Mouse (Mus musculus): Measurements from ENCODE around the gene Dapk3. TPM values are rescaled to one million over a fixed set of nuclear protein-coding genes. Genes with fewer than 3 reads are reported as not detected.

Gene Dapk3
- 62.3 TPM for total RNA-seq (2023)

DNA sequence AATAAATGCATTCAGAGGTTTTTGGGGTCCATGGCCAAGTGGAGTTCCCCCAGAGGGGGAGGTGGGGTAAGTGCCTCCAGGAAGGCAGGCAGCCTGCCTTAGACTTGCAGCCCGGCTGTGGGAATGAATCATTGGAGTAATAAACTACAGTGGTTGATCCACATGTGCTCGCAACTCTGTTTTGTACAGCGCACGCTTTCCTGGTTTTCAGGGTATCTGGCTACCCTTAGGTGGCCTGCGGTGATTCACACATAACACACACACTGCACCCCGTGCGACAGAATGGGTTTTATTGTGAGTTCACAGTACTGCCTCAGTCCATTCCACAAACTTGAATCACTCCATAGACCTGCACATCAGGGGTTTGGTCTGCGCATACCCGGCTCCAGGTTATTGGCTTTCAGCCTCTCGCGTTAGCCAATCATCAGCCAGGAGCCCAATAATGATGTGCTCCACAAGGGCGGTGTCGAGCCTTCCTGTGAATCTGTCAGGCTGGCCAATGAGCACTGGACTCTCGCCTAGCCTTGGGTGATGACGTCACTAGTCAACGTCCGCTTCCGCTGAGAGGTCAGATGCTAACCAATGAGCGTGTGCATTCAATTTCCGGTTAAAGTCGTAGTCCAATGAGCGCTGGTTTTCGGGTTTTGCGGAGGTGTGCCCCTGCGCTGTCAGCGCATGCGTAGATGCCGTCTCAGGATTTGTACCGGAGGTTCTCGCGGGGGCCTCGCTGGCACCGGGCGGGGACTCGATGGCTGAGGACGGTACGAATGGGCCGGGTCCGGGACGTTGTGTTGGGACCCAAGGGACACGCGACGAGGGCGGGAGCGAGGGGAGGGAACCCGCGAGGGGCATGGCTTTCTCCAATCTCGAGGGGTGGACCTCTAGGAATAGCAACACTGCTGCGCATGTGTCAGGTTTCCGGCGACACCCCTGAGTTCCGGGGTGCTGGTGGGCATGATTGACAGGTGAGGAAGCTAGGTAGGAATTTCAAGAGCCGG lies at the start of gene Dapk3:
TSS of gene Dapk3 (plus strand) at position 670 of the 998 bp plus-strand sequence.

DNA sequence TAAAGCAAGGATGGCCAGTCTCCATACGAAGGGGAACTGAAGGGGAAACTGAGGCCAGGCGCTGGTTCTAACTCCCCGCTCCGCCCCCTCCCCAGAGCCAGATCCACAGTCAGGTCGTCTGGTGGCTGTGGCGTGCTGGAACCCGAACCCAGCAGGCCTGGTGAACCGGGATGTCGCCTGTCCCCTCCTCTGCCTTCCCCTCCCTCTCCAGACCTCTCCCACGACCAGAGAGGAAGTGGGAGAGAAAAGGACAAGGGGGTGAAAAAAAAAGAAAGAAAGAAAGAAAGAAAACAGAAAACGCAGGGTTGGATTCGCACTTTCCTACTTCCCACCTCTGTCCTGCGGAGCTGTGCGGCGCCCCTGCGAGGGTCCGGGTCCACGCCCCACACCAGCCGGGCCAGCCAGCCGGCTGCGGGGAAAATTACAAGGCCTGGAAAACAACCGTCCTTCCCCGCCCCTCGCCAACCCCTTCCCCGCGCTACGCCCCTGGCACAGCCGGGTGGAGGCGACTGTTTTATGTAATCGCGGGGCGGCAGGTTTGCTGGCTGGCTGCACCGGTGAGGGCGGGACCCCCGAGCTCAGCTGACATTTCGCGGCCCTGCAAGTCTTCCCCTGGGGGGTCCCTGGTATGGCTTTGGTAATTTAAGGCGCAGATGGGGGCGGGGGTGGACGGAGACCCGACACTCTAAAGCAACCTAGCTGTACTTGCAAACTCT lies 47.7 kb upstream of the Dapk3 start, which contains the start of gene Zbtb7a:
TSS of gene Zbtb7a (plus strand) at position 255 of the 716 bp plus-strand sequence.

DNA sequence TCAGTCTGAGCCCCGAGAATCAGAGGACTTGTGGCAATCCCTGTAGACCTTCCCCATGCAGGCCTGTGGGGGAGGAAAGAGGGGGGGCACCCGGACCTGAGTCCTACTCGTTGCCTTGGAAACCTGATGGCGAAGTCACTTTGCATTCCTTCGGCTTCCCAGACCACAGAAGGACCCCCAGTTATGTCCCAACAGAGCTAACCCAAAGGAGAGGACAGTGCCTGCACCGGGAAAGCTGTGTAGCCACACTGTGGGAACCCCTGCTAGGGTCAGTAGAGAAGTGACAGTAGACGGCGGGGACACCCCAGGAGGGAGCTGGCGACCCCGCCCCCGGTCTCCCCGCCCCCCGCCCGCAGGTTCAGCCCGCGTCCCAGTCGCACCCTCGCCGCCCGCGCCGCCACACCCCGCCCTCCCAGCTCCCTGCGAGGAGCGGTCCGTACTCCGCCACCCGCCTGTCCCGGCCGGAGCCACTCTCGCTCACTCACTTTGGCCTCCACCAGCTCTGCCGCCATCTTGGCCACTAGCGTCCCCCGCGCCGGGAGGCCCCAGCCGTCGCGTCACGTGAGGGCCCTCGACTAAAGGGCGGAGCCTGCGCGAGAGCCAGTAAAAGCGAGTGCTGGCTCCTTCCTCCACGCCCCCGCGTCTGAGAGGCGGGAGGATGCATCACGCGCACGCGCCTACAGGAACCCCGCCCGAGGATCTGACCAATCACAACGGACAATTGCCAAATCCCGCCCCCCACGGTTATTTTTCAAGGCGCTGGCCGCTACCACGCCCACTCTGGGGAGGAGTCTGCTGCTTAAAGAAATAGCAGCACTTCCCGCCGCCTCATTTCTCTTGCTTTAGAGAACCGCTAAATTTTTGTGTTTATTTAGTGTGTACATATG lies 15.4 kb upstream of the Dapk3 start, which contains the start of gene Pias4:
TSS of gene Pias4 (minus strand) at position 724 of the 887 bp plus-strand sequence.

DNA sequence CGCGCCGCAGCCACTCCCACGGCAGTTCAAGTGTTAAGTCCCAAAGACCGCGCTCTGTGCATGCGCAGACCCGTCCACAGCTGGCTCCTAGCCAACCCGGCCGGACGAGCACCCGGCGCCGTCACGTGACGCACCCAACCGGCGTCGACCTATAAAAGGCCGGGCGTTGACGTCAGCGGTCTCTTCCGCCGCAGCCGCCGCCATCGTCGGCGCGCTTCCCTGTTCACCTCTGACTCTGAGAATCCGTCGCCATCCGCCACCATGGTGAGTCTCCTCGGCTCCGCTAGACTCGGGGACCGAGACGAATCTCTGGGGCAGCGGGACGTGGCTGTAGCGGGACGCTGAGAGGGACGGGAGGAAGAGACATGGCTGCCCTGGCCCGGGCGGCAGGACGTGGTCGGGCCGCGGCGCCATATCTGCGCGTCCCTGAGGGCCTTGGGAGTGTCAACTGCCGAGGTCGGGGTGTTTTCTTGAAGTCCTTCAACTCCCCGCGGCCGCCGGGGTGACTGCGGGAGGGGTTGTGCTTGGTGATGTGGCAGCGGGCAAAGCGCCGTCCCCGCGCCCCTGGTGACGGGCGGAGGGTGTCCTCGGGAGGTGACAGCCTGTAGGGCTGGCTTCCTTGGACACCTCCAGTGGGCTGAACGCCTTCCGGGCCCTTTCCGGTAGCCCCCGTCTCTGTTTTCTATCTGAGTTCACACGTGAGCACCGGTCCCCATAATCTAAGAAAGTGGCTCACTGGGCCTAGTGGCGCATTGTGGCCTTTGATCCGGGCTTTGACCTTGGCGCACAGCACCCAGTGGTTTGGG lies 6.1 kb upstream of the Dapk3 start, which contains the start of gene Eef2:
TSS of gene Eef2 (plus strand) at position 166 of the 806 bp plus-strand sequence.

DNA sequence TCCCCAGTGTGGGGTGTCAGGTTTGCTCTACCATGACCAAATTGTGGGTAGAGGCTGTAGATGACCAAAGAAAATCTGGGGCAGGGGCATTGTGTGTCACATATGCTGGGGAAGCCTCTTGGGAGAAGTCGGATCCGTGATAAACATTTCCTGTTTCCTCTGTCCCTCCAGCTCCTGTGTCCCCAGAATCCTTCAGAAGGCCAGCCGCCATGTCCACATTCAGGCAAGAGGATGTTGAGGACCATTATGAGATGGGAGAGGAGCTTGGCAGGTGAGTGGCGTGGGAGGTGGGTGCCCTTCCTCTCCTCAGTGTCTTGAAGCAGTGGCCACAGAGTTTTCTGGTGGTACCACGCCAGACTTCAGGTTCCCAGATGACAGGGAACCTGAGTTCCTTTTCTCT lies 1.0 kb downstream of the Dapk3 start, which contains the start of gene 4930442H23Rik:
TSS of gene 4930442H23Rik (minus strand) at position 45 of the 400 bp plus-strand sequence.

DNA sequence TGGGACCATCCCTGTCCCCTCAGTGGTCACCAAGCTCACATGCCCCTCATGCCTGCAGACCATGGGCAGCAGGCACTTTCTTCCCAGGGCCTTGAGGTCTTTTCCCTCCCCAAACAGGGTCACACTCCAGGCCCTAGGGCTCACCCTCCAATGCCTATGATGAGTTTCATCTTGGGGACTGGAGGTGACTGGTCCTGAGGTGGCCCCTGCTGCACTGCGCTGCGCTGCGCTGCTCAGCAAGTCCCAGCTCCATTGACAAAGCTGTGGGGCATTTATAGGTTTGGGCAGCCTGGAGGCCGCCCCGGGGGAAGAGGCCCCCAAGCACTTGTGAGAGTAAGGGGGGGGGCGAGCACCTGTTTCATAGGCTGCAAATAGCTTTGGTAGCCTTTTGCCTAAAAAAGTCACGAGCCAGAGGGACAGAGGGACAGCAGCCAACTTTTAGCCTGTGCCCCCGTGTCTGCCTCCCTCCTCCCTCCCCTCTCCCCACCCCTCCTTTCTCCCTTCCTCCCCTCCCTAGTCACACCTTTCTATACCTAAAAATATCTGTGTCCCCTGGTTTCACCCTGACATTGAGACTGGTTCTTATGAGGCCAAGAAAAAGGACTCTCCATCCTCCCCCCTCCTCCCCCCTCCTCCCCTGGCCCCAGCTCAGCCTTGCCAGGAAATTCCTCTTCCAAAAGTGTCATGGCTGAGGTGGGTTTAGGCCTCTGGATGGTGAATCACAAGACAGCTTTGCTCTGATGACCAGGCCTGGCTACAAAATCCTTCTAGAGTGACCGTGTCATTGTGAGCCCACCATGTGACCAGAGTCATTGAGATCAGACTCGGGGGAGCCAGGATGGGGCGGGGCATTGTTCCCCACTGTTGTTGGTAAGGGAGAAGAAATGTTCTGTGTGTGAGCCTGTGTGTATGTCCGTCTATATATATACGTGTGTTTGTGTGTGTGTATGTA lies 19.3 kb downstream of the Dapk3 start, which contains the start of gene Nmrk2:
TSS of gene Nmrk2 (minus strand) at position 245 of the 952 bp plus-strand sequence.

DNA sequence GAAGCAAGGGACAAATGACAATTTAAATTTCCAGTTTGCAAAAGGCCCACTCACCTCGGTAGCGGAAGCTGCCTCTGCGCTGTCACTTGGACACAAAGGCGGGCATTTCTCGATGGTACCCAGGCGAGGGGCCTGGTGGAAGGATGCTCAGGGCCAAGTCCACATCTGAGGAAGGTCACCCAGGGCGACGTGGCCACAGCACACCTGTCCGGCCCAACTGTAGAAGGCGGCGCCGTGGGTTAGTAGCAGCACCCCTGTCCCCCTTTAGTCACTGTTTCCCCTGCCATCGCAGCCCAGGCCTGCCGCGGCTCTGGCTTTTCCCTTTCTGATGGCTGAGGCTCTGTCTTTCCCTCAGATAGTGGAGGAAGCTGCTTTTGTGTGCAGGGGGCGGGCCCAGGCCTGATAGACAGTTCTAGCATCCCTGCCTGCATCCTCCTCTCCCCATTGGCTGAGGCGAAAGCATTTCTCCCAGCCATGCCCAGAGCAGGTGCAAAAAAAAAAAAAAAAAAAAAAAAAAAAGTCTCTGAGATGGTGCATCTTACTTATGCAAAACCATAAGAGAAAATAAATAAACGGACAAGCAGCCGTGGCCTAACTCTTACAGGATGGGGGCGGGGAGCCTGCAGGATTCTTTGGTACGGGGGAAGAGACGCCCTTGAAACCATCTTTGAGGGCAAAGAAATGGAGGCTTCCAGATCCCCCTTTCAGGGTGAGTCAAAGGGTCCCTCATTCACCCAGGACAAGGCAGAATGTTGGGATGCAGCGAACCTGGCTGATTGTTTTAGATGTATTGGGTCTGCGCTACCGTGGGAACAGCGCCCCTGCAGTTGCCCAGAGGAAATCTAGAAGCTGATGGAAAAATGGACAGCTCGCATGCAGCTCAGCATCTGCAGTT lies 47.9 kb downstream of the Dapk3 start, which contains the start of gene Atcay:
TSS of gene Atcay (minus strand) at position 396 of the 895 bp plus-strand sequence.

DNA sequence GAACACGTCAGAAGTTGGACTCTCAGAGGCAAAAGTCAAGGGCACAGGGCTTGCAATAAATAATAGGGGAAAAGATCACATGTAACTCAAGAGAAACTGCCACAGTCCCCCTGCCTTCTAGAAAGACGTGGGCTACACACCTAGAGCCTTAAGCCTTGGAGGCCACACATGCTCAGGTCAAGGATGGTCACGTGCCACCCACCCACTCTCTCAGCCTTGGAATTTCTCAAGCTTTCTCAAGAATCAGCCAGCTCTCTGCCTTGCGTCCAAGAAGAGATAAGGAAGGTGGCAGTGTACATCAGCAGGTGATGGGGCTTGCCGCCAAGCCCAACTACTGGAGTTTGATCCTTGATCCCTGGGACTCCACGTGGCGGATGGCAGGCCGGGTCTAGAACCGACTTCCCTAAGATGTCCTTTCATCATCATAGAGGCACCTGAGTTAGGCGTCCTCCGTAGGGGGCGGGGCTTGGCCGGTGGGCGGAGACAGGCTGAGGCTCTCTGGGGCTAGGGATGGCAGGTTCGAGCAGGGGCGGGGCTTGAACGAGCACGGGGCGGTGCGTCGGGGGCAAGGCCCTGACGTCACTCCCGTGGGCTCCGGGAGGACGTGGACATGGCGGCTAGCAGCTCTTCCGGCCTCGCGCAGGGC lies 49.9 kb downstream of the Dapk3 start, which contains the start of gene Zfr2:
TSS of gene Zfr2 (plus strand) at position 576 of the 646 bp plus-strand sequence.

Other genes starting within 250 kb of the Dapk3 start
- not detected for gene Gng7, start 168.1 kb upstream of the Dapk3 start, total RNA-seq (2023)
- not detected for gene Diras1, start 157.3 kb upstream of the Dapk3 start, total RNA-seq (2023)
- gene Slc39a3, start 145.6 kb upstream of the Dapk3 start, total RNA-seq (2023), result 17.1 TPM
- 55.5 TPM for gene Sgta, start 122.8 kb upstream of the Dapk3 start, total RNA-seq (2023)
- gene Thop1, start 113.0 kb upstream of the Dapk3 start, total RNA-seq (2023), result 13.4 TPM
- gene Creb3l3, start 84.1 kb upstream of the Dapk3 start, total RNA-seq (2023), result not detected
- 128 TPM for gene Map2k2, start 77.1 kb upstream of the Dapk3 start, total RNA-seq (2023)
- gene Zbtb7a, start 47.8 kb upstream of the Dapk3 start, total RNA-seq (2023), result 58.9 TPM
- 34.9 TPM for gene Pias4, start 15.1 kb upstream of the Dapk3 start, total RNA-seq (2023)
- gene Eef2, start 6.4 kb upstream of the Dapk3 start, total RNA-seq (2023), result 2,367 TPM
- not detected for gene 4930442H23Rik, start 844 bp downstream of the Dapk3 start, total RNA-seq (2023)
- not detected for gene Nmrk2, start 19.0 kb downstream of the Dapk3 start, total RNA-seq (2023)
- gene Atcay, start 47.8 kb downstream of the Dapk3 start, total RNA-seq (2023), result 0.50 TPM
- gene Zfr2, start 50.1 kb downstream of the Dapk3 start, total RNA-seq (2023), result 4.9 TPM
- gene Matk, start 69.9 kb downstream of the Dapk3 start, total RNA-seq (2023), result 15.3 TPM
- gene Mrpl54, start 83.9 kb downstream of the Dapk3 start, total RNA-seq (2023), result 104 TPM
- gene Apba3, start 84.0 kb downstream of the Dapk3 start, total RNA-seq (2023), result 45.7 TPM
- 4.3 TPM for gene Tjp3, start 108.6 kb downstream of the Dapk3 start, total RNA-seq (2023)
- gene Pip5k1c, start 110.0 kb downstream of the Dapk3 start, total RNA-seq (2023), result 128 TPM
- 47.9 TPM for gene Cactin, start 138.1 kb downstream of the Dapk3 start, total RNA-seq (2023)
- 26.1 TPM for gene Tbxa2r, start 145.7 kb downstream of the Dapk3 start, total RNA-seq (2023)
- not detected for gene Gipc3, start 160.3 kb downstream of the Dapk3 start, total RNA-seq (2023)
- gene Hmg20b, start 167.5 kb downstream of the Dapk3 start, total RNA-seq (2023), result 55.4 TPM
- 5.4 TPM for gene Mfsd12, start 174.5 kb downstream of the Dapk3 start, total RNA-seq (2023)
- gene 4930404N11Rik, start 182.8 kb downstream of the Dapk3 start, total RNA-seq (2023), result 7.5 TPM
- gene Fzr1, start 195.5 kb downstream of the Dapk3 start, total RNA-seq (2023), result 27.2 TPM
- 32.6 TPM for gene Dohh, start 201.4 kb downstream of the Dapk3 start, total RNA-seq (2023)
- 4.7 TPM for gene Gm48551, start 201.5 kb downstream of the Dapk3 start, total RNA-seq (2023)
- 9.7 TPM for gene Gm48552, start 206.0 kb downstream of the Dapk3 start, total RNA-seq (2023)
- gene Smim24, start 210.0 kb downstream of the Dapk3 start, total RNA-seq (2023), result 2.2 TPM

Measured in CD4-positive naive resting alpha-beta T cell, adult 57 days (primary cell).